Mouse (Mus musculus) hindbrain, embryonic 16.5 days (tissue): Measurements from ENCODE around the gene Morn2. TPM values are rescaled to one million over a fixed set of nuclear protein-coding genes. Genes with fewer than 3 reads are reported as not detected.
"Not testable (repeated sequence)": the region's sequence is repeated elsewhere in the genome, so short reads cannot be mapped to it uniquely, and the experiment has no call there.

ENCODE experiments used
- ATAC-seq: fragments of 200-750 bp; cut with Nextera tagmentation; 2 replicates; pipeline ENCODE4 v1.8.0; 2017; ENCODE audit warnings: moderate TSS enrichment, moderate library complexity
- H3K27ac ChIP-seq: fragments of 300-500 bp; sonication (generic); 2 replicates; pipeline ENCODE4 v1.5.1; 2014; ENCODE audit warnings: low read depth, mild to moderate bottlenecking, control low read depth, low read length, moderate library complexity
- H3K27me3 ChIP-seq: fragments of 300-500 bp; sonication (generic); replicated peaks from 2 replicates; pipeline ENCODE4 v1.6.1; 2014; ENCODE audit warnings: low read length; ENCODE audit not compliant: control insufficient read depth, insufficient read depth
- H3K36me3 ChIP-seq: fragments of 300-500 bp; sonication (generic); 2 replicates; pipeline ENCODE4 v1.6.1; 2014; ENCODE audit warnings: mild to moderate bottlenecking, low read length, moderate library complexity, mixed read lengths; ENCODE audit not compliant: control insufficient read depth, insufficient read depth
- H3K4me1 ChIP-seq: fragments of 300-500 bp; sonication (generic); 2 replicates; pipeline ENCODE4 v1.6.1; 2014; ENCODE audit warnings: low read depth, low read length; ENCODE audit not compliant: control insufficient read depth, insufficient read depth
- H3K4me2 ChIP-seq: fragments of 300-500 bp; sonication (generic); 2 replicates; pipeline ENCODE4 v1.6.1; 2014; ENCODE audit warnings: mild to moderate bottlenecking, low read length, control low read depth, moderate library complexity
- H3K4me3 ChIP-seq: fragments of 300-500 bp; sonication (generic); 2 replicates; pipeline ENCODE4 v1.5.1; 2014; ENCODE audit warnings: mild to moderate bottlenecking, low read length, control low read depth, moderate library complexity
- H3K9ac ChIP-seq: fragments of 300-500 bp; sonication (generic); 2 replicates; pipeline ENCODE4 v1.6.1; 2014; ENCODE audit warnings: low read depth, mild to moderate bottlenecking, control low read depth, low read length, moderate library complexity
- H3K9me3 ChIP-seq: fragments of 300-500 bp; sonication (generic); 2 replicates; pipeline ENCODE4 v1.6.1; 2014; ENCODE audit warnings: mild to moderate bottlenecking, low read length, moderate library complexity; ENCODE audit not compliant: control insufficient read depth
- WGBS: fragments of 180-500 bp; shearing (Covaris S2); extraction: QIAGEN DNeasy Blood & Tissue Kit; methylation state at CpG from one replicate; pipeline ENCODE4 v1.1.7; 2014; 5-methylcytosine and 5-hydroxymethylcytosine counted together
- polyA plus RNA-seq: library from polyadenylated mRNA; unstranded; fragments of >200 nt; fragmentation: Nextera tagmentation; extraction: Ambion mirVana; gene quantifications from 2 replicates; pipeline ENCODE4 v1.2.1, GENCODE M21; 2015

The Morn2 gene
- polyA plus RNA-seq: 56.7 and 65.2 TPM in 2 replicates

DNA sequence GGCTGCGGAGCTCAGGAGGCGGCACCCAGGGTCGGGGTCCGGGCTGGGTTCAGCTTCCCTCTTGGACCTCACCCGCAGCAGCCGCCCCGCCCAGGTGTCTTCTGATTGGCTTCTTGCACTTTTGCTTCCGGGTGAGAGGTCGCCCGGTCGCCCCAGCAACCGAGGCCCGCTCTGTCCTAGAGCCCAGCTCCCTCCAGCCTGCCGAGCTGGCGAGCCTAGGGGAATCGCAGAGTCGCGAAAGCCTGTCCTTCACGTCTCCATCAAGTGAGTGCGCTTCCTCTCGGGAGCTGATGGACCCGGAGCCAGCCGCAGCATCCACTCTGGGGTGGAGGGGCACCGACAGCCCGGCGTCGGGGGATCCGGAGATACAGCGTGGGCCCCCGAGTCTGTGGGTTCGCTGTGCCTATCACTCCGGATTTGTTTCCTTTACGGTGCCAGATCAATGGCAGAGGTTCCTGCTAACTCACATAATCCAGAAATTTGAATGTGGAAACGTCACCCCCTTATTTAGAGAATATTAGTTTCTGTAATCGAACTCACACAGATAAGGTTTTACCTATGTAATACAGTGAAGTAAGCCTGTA, at the start of gene Morn2, which contains the start of gene Dhx57:
Gene Morn2 (plus strand): TSS at position 130 of the 584 bp plus-strand sequence.
Gene Dhx57 (minus strand): TSS at position 403 of the 584 bp plus-strand sequence.
- peaks cover 11% of the 10 kb centered on the region for H3K4me1 ChIP-seq
- H3K27me3 ChIP-seq: no peaks in the 10 kb centered on the region
- H3K36me3 ChIP-seq: no peaks in the 10 kb centered on the region
- H3K9me3 ChIP-seq: no peaks in the 10 kb centered on the region
- peak within 1 kb of the TSS; percentile 95 for H3K9ac ChIP-seq
- WGBS: 2% methylated on average over 31 of the region's 35 CpGs
- peak within 1 kb of the TSS; percentile 96 for H3K27ac ChIP-seq
- ATAC-seq: peak; percentile 99
- H3K4me3 ChIP-seq: peak within 1 kb of the TSS; percentile 98
- H3K4me2 ChIP-seq: peak within 1 kb of the TSS; percentile 70

DNA sequence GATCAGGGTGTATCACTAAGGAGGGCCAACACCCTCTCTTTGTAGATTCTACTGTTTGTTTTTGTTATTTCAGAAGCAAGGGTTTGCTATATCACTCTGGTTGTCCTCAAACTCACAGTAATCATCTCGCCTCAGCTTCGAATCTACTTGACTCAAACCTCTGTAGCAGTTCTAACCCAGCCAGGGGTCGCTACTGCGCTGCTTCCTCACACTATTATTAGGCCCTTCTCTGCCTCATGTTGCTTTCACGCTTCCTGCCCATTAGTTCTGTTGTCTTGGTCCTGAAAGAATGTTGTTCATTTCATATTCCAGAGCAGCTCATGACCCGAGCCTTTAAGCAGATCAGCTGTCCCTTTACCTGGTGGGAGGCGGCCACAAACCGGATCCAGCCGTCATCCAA, 48.4 kb upstream of the Morn2 start:
- Histone ChIP-seq H3K9me3 (no peaks in the 10 kb centered on the region), H3K27me3 (no peaks in the 10 kb centered on the region), H3K4me2 (no peak overlapping the region), H3K4me1 (no peaks in the 10 kb centered on the region), H3K4me3 (no peak overlapping the region), H3K9ac (no peak overlapping the region), H3K36me3 (peaks cover 59% of the 10 kb centered on the region), H3K27ac (no peak overlapping the region)
- 81% methylated on average over 9 of the region's 9 CpGs for WGBS
- ATAC-seq: no peak

DNA sequence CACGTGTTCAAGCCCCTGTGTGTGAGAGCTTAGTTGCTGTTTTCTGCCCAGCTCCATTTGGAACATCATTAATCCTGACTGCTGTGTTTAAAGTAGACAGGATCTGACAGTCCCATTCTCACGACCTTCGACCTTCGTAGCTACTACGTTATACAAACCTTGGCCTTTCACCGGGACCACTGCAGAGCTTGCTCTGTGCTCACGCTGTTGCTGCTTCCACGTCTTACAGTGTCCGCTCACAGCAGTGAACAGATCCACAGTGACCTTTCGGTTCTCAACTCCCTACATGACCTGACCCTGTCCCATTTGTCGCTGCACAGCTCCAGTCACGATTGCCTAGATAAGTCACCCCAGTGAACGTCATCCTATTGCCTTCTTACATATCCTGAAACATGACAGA, 46.9 kb upstream of the Morn2 start:
- Histone ChIP-seq H3K4me3 (no peak overlapping the region), H3K4me1 (no peaks in the 10 kb centered on the region), H3K9ac (no peak overlapping the region), H3K4me2 (no peak overlapping the region), H3K27me3 (no peaks in the 10 kb centered on the region), H3K36me3 (peaks cover 66% of the 10 kb centered on the region), H3K27ac (no peak overlapping the region), H3K9me3 (no peaks in the 10 kb centered on the region)
- 59% methylated on average over 13 of the region's 13 CpGs for WGBS
- no peak for ATAC-seq

DNA sequence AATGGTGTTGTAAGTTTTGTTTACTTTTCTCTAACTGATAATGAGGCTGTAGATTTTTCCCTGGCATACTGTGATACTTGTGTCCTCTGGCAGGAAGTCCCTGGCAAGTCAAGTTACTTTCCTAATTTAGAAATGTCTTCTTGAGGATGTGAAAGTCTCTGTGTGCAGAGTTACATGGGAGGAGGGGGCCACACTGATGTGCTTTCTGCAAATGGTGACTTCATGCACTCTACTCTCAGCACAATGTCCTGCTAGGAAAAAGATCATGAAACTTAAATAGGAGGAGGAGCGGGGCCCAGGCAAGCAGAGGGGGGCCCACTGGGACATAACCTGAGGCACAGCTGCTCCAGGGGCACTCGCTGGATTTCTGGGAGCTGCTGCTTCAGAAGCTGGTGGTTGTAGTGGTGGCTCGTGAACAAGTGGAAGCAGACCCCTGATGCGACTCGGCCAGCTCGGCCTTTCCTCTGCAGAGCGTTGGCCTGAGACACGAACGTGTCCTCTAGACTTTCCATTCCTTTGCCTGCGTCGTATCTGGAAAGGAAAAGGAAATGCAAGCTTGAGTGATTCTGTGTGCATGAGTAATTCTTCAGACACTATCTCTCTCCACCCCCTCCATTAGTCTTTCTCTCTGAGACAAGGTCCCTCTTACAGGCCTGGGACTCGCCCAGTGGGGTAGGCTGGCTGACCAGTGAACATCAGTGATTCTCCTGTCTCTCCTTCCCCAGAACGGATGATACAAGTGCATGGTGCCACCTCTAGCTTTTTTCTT, 37.1 kb upstream of the Morn2 start:
- ATAC-seq: no peak
- 68% methylated on average over 13 of the region's 13 CpGs for WGBS
- Histone ChIP-seq H3K9me3 (no peaks in the 10 kb centered on the region), H3K36me3 (peaks cover 64% of the 10 kb centered on the region), H3K9ac (no peak overlapping the region), H3K27me3 (no peaks in the 10 kb centered on the region), H3K4me3 (no peak overlapping the region), H3K4me1 (no peaks in the 10 kb centered on the region), H3K4me2 (no peak overlapping the region), H3K27ac (no peak overlapping the region)

DNA sequence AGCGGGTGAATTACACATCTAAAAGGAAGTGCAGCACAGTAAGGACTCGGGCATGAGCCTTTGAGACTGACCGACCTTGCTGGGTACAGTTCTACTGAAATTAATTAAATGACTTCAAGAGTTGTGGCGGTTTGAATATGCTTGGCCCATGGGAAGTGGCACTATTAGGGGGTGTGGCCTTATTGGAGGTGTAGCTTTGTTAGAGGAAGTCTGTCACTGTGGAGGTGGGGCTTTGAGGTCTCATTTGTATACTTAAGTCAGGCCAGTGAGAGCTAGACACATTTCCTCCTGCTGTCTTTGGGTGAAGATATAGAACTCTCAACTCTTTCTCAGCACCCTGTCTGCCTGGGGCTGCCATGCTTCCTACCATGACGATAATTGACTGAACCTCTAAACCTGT, 35.6 kb upstream of the Morn2 start:
- Histone ChIP-seq H3K9me3 (no peaks in the 10 kb centered on the region), H3K9ac (no peak overlapping the region), H3K4me3 (no peak overlapping the region), H3K27me3 (no peaks in the 10 kb centered on the region), H3K4me2 (no peak overlapping the region), H3K4me1 (no peaks in the 10 kb centered on the region), H3K36me3 (peaks cover 69% of the 10 kb centered on the region), H3K27ac (no peak overlapping the region)
- WGBS: 96% methylated on average over 5 of the region's 5 CpGs
- no peak for ATAC-seq

DNA sequence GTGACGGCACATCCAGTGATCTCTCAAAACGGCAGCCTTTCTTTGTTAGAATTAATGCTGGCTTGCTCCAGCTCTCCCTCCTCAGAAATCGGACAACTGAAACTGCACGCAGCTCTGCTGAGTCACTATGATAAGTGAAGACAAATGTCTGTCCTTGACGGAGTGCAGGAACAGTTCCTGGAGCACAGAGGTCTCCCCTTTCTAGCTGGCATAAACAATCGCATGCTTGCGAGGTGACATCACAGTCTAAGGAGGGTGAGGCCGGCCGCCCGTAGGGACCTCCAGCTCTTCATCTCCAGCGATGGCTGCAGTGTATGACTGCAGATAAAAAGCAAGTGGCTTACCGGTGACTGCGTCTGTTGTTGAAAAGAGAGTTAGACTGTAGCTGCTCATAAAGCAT, 34.8 kb upstream of the Morn2 start:
- Histone ChIP-seq H3K4me3 (no peak overlapping the region), H3K27me3 (no peaks in the 10 kb centered on the region), H3K4me1 (no peaks in the 10 kb centered on the region), H3K9ac (no peak overlapping the region), H3K4me2 (no peak overlapping the region), H3K9me3 (no peaks in the 10 kb centered on the region), H3K36me3 (peaks cover 68% of the 10 kb centered on the region), H3K27ac (no peak overlapping the region)
- no peak for ATAC-seq
- 71% methylated on average over 13 of the region's 13 CpGs for WGBS

DNA sequence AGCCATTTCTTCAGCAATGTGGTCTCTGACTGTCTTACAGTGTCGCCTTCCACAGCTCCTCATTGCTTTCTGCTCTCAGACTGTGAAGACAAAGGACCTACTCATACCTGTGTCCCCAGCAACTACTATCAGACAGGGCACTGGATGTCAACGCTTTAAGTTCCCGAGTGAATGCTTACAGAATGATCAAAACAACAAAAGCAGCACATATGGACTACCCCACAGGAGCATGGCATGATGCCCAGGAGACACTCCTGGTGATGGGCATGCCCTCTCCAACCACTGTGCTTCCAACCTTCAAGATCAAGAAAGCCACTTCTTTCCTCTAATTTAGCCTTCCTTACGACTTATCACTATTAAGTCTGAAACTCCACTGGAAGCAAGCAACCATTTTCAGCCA, 22.9 kb upstream of the Morn2 start:
- Histone ChIP-seq H3K4me3 (no peak overlapping the region), H3K9me3 (no peaks in the 10 kb centered on the region), H3K27me3 (no peaks in the 10 kb centered on the region), H3K27ac (no peak overlapping the region), H3K9ac (no peak overlapping the region), H3K4me2 (no peak overlapping the region), H3K4me1 (no peaks in the 10 kb centered on the region), H3K36me3 (peaks cover 52% of the 10 kb centered on the region)
- 88% methylated on average over 4 of the region's 4 CpGs for WGBS
- ATAC-seq: no peak

DNA sequence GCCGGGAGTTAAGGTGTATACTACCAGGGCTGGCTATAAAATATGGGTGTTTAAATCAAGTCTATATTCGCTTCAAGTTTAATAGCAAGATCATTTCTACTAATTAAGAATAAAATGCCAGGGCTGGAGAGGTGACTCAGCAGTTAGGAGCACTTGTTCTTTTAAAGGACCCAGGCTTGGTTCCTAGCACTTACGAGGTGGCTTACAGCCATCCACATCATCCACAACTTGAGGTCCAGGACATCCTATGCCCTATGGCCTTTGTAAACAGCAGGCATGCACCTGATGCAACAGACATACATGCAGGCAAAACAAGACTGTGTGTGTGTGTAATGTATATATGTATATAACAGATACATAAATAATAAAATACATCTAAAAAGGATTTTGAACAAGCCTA, 21.9 kb upstream of the Morn2 start:
- Histone ChIP-seq H3K4me3 (no peak overlapping the region), H3K9me3 (no peaks in the 10 kb centered on the region), H3K4me1 (no peaks in the 10 kb centered on the region), H3K4me2 (no peak overlapping the region), H3K9ac (no peak overlapping the region), H3K36me3 (peaks cover 57% of the 10 kb centered on the region), H3K27me3 (no peaks in the 10 kb centered on the region), H3K27ac (no peak overlapping the region)
- no peak for ATAC-seq
- WGBS: 94% methylated on average over 3 of the region's 3 CpGs

DNA sequence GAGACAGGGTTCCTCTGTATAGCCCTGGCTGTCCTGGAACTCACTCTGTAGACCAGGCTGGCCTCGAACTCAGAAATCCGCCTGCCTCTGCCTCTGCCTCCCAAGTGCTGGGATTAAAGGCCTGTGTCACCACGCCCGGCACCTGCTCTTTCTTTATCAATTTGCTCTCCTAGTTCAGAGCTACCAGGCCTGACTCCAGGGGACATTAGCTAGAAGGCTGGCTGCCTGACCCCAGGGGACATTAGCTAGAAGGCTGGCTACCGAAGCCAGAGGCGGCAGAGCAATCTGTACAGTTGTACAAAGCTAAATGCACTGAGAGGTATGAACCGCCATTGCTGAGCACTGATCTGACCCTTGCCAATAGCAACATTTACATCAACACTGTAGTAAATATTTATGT, 19.4 kb upstream of the Morn2 start:
- H3K27me3 ChIP-seq, H3K9ac ChIP-seq, H3K4me1 ChIP-seq, H3K4me2 ChIP-seq, H3K9me3 ChIP-seq, H3K27ac ChIP-seq, H3K4me3 ChIP-seq, ATAC-seq: not testable (repeated sequence)
- 93% methylated on average over 7 of the region's 7 CpGs for WGBS
- H3K36me3 ChIP-seq: peaks cover 58% of the 10 kb centered on the region
